Mouse (Mus musculus) inflammation-experienced regulatory T-cells, adult 6 months (primary cell): ENCODE data around the gene Vtn. TPM values are rescaled to one million over a fixed set of nuclear protein-coding genes. Genes with fewer than 3 reads are reported as not detected.
"Not testable (repeated sequence)": the region's sequence is repeated elsewhere in the genome, so short reads cannot be mapped to it uniquely, and the experiment has no call there.

Experiments used
- ATAC-seq: one replicate; pipeline ENCODE4 v1.8.0; 2017
- polyA plus RNA-seq, 3 experiments: library from polyadenylated mRNA; unstranded; fragments of 100-300 nt; shearing (Covaris generic); gene quantifications; one replicate each; pipeline ENCODE4 v1.2.1; 2017

Gene Vtn
- polyA plus RNA-seq, 3 experiments from 2014 or later = not detected

DNA sequence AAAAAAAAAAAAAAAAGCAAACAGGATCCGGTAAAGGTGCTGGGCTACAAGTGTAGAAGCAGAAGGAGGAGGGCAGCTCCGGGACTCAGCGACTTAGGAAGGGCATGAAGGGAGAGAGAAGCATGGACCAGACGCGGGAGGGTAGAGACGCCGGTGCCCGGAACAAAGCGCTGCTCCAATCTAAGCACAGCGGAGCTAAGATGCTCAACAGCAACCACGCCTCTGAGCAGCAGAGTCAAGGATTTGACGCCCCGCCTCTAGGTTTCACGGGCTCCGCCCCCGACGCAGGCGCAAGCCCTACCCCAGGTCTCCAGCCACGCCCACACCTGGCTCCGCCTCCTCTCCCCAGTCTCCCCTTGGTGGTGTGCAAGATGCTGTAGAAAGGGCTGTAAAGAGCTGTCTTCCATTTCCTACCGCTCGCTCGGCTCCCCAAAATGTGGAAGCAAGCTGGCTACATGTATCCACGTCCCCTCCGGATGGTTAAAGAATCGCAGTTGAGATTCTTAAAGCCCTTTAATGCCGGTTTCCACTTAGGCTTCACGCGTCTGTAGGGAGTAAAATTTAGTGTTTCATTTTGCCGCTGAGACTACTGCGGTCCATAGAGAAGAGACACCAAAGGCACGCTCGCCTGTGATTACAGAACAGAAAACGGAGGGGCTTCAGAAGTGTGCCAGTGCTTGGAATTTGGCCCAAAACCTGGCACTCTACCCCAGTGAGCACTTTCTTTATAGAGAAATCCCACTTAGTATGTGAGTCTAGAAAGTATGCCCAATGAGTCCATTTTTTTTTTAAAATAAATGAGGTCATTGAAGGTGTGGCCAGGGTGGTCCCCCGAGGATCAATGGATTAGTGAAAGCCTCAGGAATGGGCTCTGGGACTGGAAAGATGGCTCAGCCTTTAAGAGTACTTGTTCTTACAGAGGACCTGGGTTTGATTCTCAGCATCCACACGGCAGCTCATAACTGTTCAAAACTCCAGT lies 1.1 kb upstream of the Vtn start, which contains the start of gene Sarm1:
Gene Sarm1 (minus strand): TSS at position 211 of the 979 bp plus-strand sequence.
- peak; percentile 97 for ATAC-seq

DNA sequence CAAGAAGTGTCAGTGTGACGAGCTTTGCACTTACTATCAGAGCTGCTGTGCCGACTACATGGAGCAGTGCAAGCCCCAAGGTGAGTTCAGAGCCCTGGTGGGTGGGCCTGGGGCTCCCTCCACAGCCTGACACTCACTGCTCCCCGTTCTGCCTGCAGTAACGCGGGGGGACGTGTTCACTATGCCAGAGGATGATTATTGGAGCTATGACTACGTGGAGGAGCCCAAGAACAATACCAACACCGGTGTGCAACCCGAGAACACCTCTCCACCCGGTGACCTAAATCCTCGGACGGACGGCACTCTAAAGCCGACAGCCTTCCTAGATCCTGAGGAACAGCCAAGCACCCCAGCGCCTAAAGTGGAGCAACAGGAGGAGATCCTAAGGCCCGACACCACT lies 652 bp downstream of the Vtn start:
- no peak for ATAC-seq

DNA sequence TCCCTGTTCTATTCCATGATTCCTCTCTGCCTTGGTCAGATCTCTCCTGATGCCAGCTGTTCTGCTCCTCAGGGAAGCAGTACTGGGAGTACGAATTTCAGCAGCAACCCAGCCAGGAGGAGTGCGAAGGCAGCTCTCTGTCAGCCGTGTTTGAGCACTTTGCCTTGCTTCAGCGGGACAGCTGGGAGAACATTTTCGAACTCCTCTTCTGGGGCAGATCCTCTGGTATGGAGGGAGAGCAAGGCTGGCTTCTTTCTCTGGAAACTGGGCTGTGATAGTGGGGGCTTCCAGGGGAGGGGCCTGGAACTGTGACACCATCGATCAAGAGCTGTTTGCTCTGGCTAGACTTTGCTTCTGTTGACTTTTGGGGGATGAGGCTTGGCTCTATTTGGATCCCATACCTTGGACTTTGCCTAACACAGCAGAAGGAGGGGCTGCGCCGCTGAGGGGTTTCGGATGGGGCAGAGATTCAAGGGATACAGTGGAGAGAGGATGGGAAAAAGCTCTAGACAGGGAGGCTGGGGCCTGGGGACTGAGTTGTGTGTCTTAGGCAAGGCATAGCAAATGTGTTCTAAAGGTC lies 1.8 kb downstream of the Vtn start:
- no peak for ATAC-seq

DNA sequence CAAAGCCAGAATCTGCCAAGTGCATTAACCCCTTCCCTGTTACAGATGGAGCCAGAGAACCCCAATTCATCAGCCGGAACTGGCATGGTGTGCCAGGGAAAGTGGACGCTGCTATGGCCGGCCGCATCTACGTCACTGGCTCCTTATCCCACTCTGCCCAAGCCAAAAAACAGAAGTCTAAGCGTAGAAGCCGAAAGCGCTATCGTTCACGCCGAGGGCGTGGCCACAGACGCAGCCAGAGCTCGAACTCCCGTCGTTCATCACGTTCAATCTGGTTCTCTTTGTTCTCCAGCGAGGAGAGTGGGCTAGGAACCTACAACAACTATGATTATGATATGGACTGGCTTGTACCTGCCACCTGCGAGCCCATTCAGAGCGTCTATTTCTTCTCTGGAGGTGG lies 2.6 kb downstream of the Vtn start:
- no peak for ATAC-seq

DNA sequence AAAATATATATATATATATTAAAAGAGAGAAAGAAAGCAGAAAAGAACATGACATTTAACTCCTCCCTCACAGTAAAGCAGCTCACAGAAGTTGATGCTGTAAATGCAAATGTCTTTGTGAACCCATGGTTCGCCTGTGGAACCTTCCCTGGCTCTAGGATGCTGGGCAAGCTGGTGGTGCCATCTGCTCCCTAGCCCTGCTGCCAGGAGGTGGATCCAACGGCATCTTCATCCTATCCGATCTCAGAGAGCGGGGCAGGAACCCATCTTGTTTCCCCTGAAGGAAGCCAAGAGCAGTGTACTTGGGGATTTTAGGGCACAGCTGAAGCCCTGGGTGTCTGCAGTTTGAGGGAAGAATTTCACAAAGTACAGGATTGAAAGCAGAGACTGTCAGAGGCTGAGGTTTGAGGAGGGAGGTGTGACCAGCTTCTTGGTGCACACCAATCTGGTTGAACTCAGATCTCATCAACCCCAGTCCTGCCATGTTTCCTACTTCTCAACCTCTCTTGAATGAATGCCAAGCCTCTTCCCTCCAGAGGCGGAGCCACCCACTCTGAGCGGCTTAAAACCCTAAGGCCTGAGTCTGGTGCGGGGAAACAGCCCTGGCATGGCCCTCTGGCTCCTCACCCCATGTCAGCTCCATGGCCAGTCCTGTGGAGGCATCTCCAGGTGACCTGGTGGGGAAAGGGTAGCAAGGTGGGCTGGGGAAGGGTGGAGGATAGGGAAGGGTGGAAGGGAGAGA lies 4.2 kb downstream of the Vtn start, which contains the start of gene Sebox:
Gene Sebox (plus strand): TSS at position 539 of the 742 bp plus-strand sequence.
- no peak for ATAC-seq

DNA sequence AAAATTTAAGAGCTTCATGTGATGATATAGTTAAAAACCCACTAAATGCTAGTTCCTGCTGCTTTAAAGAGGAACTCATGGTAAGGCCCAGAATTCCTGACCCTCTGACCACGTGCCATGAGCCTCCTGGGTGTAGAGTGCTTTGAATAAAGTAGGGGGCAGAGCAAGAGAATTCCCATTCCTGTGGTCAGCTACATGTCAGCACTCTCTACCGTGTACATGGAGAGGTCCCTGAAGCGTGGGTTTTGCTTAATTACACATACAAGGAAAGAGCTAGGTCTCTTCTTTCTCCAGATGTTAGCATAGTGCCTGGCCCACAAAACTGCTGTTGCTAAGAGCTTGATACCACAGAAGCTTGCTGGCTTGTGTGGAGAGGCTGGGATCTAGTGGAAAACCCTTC lies 6.5 kb downstream of the Vtn start:
- ATAC-seq = no peak

DNA sequence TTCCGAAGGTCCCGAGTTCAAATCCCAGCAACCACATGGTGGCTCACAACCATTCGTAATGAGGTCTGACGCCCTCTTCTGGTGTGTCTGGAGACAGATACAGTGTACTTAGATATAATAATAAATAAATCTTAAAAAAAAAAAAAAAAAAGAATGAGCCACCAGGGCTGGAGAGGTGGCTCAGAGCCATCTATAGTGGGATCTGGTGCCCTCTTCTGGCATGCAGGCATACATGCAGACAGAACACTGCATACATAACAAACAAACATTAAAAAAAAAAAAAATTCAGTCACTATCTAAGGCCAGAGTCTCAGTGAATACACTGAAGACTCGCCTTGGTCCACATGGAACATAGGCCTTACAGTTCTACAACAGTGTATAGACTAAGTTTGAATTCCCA lies 10.3 kb downstream of the Vtn start:
- ATAC-seq = no peak

DNA sequence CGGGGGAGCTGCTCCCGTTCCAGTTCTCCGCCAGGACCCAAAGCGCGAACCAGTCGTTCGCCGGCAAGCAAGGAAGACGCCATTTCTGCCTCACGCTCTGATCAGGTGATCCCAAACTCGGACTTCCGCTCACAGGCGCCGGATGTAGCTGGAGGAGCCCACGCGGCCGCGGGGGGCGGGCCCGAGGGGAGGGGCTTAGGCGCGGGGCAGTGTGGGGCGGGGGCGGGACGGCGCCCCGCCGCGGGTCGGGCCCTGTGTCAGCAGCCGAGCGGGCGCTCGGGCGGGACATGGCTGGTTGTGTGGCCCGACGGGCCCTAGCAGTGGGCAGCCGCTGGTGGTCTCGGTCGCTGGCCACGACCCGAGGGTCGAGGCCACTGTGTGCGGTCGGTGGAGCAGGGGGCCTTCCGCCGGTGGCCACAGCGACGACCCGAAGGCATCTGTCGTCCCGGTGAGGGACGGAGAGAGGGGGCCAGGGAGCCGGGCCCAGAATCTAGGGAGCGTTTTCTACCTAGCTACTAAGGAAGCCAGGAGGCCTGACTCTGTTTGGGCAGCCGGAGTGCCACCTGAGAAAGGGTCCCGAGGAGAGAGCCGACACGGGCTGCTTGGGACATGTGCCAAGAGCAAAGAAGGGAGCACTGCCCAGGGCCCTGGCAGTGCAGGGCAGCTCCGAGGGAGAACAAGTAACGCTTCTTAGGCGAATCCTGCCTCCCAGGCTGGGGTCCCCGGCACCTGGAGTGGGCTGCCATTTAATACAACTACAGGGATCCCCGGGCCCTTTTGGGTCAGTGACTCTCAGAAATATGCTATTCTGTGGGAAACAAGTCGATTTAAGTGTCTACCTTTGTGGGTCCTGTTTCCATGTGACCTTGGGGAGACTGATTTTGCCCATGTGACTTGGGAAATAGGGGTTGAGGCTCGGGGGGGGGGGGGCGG lies 13.4 kb downstream of the Vtn start, which contains the start of the genes Tmem199 and Poldip2:
Gene Tmem199 (minus strand): TSS at position 148 of the 933 bp plus-strand sequence.
Gene Poldip2 (plus strand): TSS at position 169 of the 933 bp plus-strand sequence.
- ATAC-seq = peak; percentile 92

DNA sequence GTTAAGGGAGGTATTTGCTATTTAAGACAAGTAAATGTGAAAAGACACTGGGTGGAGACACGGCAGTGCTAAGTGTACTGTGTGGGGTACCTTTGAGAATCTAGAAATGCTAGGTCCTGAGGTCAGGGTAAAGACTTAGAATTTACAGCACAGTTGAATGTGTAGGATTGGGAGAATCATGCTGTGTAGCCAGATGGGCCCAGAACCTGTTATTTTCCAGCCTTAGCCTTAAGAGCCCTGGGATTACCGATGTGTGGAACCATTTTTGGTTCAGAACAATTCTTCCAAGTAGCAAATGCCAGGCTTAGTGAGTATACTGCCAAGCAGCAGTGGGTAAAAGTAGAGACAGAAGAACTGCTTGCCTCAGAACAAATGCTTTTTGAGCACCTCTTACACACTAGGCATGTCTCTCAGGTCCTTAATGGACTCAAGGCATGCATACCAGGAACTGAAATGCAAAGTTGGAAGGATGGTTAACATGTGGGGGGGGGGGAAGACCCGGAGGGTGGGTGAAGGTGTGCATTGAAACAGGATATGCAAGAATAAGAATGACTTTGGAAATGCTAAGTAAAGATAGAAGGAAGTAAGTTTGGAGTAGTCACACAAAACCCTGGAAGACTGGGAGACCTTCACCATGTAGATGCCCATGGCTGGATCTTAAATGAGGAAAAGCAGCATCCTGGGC lies 14.4 kb downstream of the Vtn start:
- no peak for ATAC-seq

DNA sequence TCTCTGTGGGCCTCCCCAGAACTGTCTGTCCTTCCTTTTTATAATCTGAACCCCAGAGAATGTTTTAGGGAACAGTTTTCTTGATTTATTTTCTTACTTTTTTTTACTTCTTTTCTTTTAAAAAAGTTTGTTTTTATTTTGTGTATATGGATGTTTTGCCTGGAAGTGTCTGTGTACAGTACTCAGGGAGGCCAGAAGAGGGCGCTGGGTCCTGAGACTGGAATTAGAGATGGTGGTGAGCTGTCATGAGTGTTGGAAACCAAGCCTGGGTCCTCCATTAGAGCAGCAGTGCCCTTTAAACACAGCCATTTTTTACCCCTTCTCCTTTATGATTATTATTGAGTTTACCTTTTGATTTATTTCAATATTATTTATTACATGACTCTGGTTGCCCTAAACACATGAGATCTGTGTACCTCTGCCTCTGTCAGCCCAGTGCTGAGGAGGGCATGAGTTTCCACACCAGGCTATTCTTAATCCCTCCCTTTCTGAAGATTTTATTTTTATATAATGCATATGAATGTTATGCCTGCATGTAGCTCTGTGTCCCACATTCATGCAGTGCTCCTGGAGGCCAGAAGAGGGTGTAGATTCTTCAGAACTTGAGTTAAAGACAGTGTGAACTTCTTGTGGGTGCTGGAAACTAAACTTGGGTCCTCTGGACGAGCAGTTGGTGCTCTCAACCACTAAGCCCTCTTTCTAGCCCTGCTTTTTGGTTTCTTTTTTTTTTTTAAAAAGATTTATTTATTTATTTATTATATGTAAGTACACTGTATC lies 16.8 kb downstream of the Vtn start:
- ATAC-seq = no peak

DNA sequence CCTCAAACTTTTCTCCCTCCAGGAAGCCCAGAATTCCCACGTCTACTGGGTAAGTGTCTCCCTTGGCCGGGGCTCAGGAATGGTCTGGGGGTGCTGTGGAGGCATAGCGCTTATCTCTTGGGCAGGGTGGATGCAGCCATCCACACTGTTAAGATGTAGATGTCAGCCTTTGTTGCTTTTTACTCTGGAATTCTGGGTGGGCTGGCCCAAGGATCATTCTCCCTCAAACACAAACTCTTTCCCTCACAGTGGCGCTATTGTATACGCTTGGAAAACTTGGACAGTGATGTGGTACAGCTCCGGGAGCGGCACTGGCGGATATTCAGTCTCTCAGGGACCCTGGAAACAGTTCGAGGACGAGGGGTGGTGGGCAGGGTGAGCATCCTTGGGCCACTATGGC lies 20.0 kb downstream of the Vtn start:
- no peak for ATAC-seq

DNA sequence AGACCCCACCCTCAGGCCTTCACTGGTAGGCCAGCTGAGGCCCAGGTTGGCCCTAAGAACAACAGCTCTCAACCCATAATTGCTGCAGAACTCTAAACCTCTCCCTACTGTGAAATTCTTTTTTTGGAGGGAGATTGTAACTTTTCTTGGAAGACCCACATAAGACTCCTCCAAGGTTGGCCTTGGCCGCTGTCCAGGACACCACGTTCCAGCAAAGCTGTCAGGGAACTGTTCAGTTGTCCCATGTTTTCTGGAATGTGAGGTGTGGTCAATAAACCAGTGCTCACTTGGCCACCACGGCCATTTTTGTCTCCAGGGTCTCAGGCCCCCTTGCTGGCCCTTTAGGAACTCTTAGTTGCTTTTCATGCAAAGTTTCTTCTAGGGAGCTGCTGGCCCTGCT lies 23.0 kb downstream of the Vtn start:
- ATAC-seq = no peak

DNA sequence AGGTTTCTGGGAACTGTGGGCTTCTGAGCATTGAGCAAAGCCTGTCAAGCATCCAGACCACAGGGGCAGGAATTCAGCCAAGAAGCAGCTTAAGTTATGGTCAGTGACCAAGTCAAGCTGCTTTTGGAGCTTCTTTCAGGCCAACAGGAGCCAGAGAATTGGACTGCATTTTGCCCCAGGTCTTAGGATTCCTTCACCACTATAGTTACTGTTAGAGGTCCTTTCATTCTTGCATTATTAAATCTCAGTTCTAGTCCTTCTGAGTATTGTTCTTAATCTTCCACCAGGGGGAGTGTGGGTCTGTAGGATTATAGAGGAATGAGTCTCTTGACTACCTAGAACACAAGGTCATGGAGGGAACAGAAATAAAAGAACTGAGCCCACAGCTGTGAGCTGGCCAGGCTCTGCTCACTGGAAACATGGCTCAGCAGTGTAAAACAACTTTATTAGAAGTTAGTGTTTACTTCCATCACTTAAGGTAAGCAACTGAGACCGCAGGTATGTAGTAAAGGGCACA lies 23.6 kb downstream of the Vtn start:
- ATAC-seq = no peak

DNA sequence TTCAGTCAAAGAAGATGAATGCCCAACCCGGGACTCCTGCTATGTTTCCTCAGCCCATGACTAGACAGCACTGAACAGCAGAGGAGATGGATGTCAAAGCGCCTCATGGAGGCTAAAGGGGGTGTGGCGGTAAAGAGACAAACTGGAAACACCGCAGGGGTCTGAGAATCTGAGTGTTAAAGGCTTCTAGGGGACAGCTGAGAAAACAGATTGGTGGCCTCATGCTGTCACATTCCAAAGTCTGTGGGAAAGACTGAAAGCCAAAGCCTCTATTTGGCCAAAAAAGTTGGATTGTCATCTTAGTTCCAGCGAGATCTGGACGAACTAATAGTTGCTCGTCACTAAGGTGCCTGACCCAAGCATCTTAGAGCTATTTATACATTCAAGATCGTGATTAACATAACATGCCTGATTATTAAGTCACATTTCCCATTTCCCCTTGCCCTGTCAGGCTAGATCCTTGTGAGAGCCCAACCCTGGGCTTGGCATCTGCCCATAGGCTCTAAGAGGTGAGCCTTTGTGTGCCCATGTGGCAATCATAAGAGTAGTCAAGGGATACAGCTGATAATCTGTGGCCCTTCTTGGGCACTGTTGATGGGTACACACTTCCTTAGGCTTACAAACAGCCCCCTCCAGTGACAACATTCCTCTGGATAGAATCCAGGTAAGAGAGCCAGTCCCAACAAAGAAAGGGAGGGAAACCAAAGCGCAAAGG lies 24.5 kb downstream of the Vtn start:
- ATAC-seq = no peak

DNA sequence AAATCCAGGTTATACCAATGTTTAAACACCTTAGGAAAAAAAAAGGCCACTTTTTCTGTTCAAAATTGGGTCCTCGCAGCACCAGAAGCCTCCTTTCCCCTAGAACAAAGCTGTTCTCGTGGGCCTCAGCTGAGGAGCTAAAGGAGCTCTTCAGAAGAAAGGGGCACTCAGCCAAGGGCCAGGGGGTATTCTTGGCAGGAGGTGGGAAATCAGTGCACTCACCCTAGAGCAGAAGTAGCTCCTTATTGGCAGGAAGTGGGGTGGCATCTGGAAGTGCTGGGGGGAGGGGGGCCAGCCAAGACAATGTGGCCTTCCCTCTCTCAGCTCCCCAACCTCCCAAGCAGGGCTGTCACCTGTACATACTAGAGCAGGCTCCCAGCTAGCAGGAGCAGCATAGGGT lies 25.9 kb downstream of the Vtn start:
- ATAC-seq = no peak

DNA sequence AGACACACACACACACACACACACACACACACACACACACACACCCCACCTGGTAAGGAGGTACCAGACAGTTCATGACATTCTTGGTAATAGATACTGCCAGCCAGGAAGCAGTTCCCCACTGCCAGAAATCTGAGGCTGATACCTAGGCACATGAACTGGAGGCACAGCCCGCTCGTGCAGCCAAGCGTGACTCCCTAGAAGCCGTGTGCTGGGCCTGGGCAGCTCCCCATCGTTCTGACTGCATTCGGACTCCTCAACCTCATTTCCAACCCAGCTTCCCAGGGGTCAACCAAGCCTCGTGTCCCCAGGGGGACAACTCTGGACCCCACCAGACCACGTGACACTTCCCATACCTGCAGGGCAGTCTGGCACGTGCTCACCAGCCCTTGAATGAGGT lies 29.8 kb downstream of the Vtn start:
- ATAC-seq = no peak

DNA sequence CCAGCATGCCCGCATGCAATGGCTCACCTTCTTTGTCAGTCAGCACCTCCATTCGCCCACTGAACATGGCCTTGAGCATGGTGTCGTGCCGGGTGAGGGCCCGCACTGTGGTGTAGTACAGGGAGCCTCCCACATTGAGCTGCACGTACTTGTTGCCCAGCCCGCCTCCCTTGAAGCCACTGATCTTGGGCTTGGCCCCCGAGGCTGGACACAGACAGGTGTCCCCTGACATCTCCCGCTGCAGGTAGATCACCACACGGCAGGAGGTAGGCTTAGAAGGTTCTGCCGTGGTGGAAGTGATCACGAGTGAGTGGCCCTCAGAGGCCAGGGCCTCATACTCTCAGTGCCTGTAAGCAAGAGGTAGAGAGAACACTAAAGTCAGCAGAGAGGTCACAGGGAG lies 31.1 kb downstream of the Vtn start:
- ATAC-seq = no peak

DNA sequence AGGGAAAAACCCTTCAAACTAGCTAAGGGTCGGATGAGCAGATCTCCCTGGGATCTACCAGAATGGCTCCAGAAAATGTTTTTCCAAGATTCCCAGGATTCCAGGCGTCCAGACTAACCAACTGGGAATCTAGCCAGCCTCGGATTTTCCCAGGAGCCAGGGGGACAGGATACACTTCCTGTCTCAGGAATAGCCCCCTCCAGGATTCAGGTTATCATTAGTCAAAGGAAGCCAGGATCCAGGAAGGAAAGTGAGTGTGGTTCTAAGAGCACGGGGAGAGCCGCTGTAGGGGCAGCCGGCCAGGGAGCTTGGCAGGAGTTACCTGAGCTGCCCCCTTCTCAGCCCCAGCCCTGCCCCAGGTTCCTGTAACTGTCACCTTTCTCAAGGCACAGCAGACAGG lies 32.2 kb downstream of the Vtn start:
- ATAC-seq = no peak

DNA sequence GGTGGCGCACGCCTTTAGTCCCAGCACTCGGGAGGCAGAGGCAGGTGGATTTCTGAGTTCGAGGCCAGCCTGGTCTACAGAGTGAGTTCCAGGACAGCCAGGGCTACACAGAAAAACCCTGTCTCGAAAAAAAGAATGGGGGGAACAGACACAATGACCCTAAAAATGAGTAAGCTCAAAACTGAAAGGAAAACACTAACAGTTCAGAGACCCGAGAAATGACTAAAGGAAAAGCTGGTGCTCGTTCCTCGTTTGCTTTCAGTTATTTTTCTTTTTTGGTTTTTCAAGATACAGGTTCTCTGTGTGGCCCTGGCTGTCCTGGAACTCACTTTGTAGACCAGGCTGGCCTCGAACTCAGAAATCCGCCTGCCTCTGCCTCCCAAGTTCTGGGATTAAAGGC lies 32.6 kb downstream of the Vtn start:
- not testable (repeated sequence) for ATAC-seq

DNA sequence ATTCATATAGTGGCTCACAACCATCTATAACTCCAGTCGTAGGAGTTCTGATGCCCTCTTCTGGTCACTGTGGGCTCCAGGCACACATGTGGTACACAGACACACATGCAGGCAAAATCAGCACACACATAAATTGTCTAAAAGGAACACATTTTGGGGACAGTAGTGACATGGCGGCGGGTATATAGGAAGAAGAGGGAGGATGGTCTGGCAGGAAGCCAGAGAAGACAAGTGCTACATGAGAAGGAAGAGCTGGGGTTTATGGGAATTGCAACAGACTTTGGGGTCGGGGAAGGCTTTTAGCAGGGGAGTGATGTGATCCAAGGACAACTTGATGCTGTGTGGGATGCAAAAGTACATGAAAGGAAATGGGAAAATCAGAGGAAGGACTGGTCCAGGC lies 35.6 kb downstream of the Vtn start:
- ATAC-seq = no peak
